Mouse (Mus musculus) heart, adult 18-20 months (tissue): ENCODE measurements around the gene Iqcf1. TPM values are rescaled to one million over a fixed set of nuclear protein-coding genes. Genes with fewer than 3 reads are reported as not detected.

Experiments used
- DNase-seq, 2 experiments: peaks; one replicate each; pipeline ENCODE4 v3.0.0; 2021 to 2022; ENCODE audit warnings: mixed read lengths in 1 of 2
- long read RNA-seq, 2 experiments: library from polyadenylated mRNA; stranded (forward); transcript quantifications; one replicate each; pipeline ENCODE4 v2.0.0; 2021
- total RNA-seq, 2 experiments: library from RNA; stranded (reverse); gene quantifications; 2 replicates each; pipeline ENCODE4 v1.2.3; 2021

Iqcf1 gene
- total RNA-seq = not detected
- long read RNA-seq, experiment 1 = 0 reads
- long read RNA-seq, experiment 2 = 0 reads

GRCm38 (mm10) chr9:106499667-106500066 is at the start of gene Iqcf1:
TSS of gene Iqcf1 (plus strand) at chr9:106499967.
- no peak for DNase-seq

GRCm38 (mm10) chr9:106450661-106451060 is 49.1 kb upstream of the Iqcf1 start:
- peak; percentile 58 to 82 for DNase-seq

GRCm38 (mm10) chr9:106451298-106451697 is 48.5 kb upstream of the Iqcf1 start:
- DNase-seq = no peak

GRCm38 (mm10) chr9:106451899-106452298 is 47.9 kb upstream of the Iqcf1 start:
- no peak for DNase-seq

- DNase-seq = no peak
Observed at GRCm38 (mm10) chr9:106452351-106452750, 47.4 kb upstream of the Iqcf1 start.

GRCm38 (mm10) chr9:106452821-106453220 is 46.9 kb upstream of the Iqcf1 start:
- DNase-seq = no peak

GRCm38 (mm10) chr9:106453271-106454070 is 46.3 kb upstream of the Iqcf1 start, which contains the start of gene Pcbp4:
TSS of gene Pcbp4 (plus strand) at chr9:106453291.
- DNase-seq = peak; percentile 81

- DNase-seq = peak in 1 of 2 experiments; percentile 53
Observed at GRCm38 (mm10) chr9:106454071-106454761, 45.6 kb upstream of the Iqcf1 start.

- DNase-seq = no peak
Observed at GRCm38 (mm10) chr9:106454888-106455681, 44.7 kb upstream of the Iqcf1 start.

- DNase-seq = no peak
Observed at GRCm38 (mm10) chr9:106456325-106457162, 43.2 kb upstream of the Iqcf1 start.

GRCm38 (mm10) chr9:106457163-106457559 is 42.6 kb upstream of the Iqcf1 start:
- no peak for DNase-seq

GRCm38 (mm10) chr9:106457920-106458319 is 41.8 kb upstream of the Iqcf1 start:
- peak; percentile 58 to 77 for DNase-seq

- DNase-seq = no peak
Observed at GRCm38 (mm10) chr9:106459946-106460345, 39.8 kb upstream of the Iqcf1 start.

- DNase-seq = no peak
Observed at GRCm38 (mm10) chr9:106460401-106461025, 39.3 kb upstream of the Iqcf1 start.

- DNase-seq = no peak
Observed at GRCm38 (mm10) chr9:106461026-106461415, 38.7 kb upstream of the Iqcf1 start.

- no peak for DNase-seq
Observed at GRCm38 (mm10) chr9:106461641-106462429, 37.9 kb upstream of the Iqcf1 start.

GRCm38 (mm10) chr9:106462430-106462800 is 37.4 kb upstream of the Iqcf1 start:
- no peak for DNase-seq

GRCm38 (mm10) chr9:106463122-106464063 is 36.4 kb upstream of the Iqcf1 start:
- DNase-seq = no peak
